Mouse (Mus musculus): ENCODE results near the gene 2210016L21Rik. TPM values are rescaled to one million over a fixed set of nuclear protein-coding genes. Genes with fewer than 3 reads are reported as not detected.

2210016L21Rik gene
- polyA plus RNA-seq, 1 experiment from 2014 or later = 50.7 TPM

GRCm38 (mm10) chr5:114972201-114972600 lies 30.2 kb downstream of the 2210016L21Rik start:
- no peak overlapping the region for H3K4me2 ChIP-seq (ENCODE audit: low read depth, low read length)
- no peak overlapping the region for H3K9ac ChIP-seq (replicated peaks; ENCODE audit: low read length)
- DNase-seq (ENCODE audit: low spot score) (no peak), ATAC-seq (replicated peaks; ENCODE audit: insufficient number of reproducible peaks, low FRiP score, low TSS enrichment, low read depth) (no peak)
- peaks cover 2% of the 10 kb centered on the region; the same call in 1 of the 2 replicates for H3K27me3 ChIP-seq (ENCODE audit: control insufficient read depth, insufficient read depth, low read length)
- H3K9me3 ChIP-seq (replicated peaks; ENCODE audit: control insufficient read depth, low read length) = no peaks in the 10 kb centered on the region
- no peak overlapping the region for H3K27ac ChIP-seq (replicated peaks; ENCODE audit: low read depth, low read length)
- no peaks in the 10 kb centered on the region for H3K36me3 ChIP-seq (replicated peaks; ENCODE audit: control insufficient read depth, insufficient read depth, low read depth, low read length)
- WGBS = 79% methylated on average over 9 of the region's 9 CpGs
- H3K4me3 ChIP-seq (ENCODE audit: low read depth, low read length) = no peak overlapping the region
- peaks cover 4% of the 10 kb centered on the region for H3K4me1 ChIP-seq (ENCODE audit: control insufficient read depth, insufficient read depth, low read length)

GRCm38 (mm10) chr5:114973131-114973530 lies 31.2 kb downstream of the 2210016L21Rik start:
- DNase-seq (ENCODE audit: low spot score) (no peak), ATAC-seq (replicated peaks; ENCODE audit: insufficient number of reproducible peaks, low FRiP score, low TSS enrichment, low read depth) (no peak)
- H3K27ac ChIP-seq (replicated peaks; ENCODE audit: low read depth, low read length) = no peak overlapping the region
- H3K4me1 ChIP-seq (ENCODE audit: control insufficient read depth, insufficient read depth, low read length) = peaks cover 4% of the 10 kb centered on the region
- H3K4me2 ChIP-seq (ENCODE audit: low read depth, low read length) = no peak overlapping the region
- no peaks in the 10 kb centered on the region for H3K36me3 ChIP-seq (replicated peaks; ENCODE audit: control insufficient read depth, insufficient read depth, low read depth, low read length)
- no peak overlapping the region for H3K4me3 ChIP-seq (ENCODE audit: low read depth, low read length)
- WGBS = 81% methylated on average over 8 of the region's 8 CpGs
- peaks cover 2% of the 10 kb centered on the region; the same call in 1 of the 2 replicates for H3K27me3 ChIP-seq (ENCODE audit: control insufficient read depth, insufficient read depth, low read length)
- H3K9ac ChIP-seq (replicated peaks; ENCODE audit: low read length) = no peak overlapping the region
- H3K9me3 ChIP-seq (replicated peaks; ENCODE audit: control insufficient read depth, low read length) = no peaks in the 10 kb centered on the region

- Histone ChIP-seq H3K27me3 (ENCODE audit: control insufficient read depth, insufficient read depth, low read length) (no peaks in the 10 kb centered on the region), H3K27ac (replicated peaks; ENCODE audit: low read depth, low read length) (no peak overlapping the region), H3K4me2 (ENCODE audit: low read depth, low read length) (no peak overlapping the region), H3K36me3 (replicated peaks; ENCODE audit: control insufficient read depth, insufficient read depth, low read depth, low read length) (no peaks in the 10 kb centered on the region), H3K9ac (replicated peaks; ENCODE audit: low read length) (no peak overlapping the region), H3K9me3 (replicated peaks; ENCODE audit: control insufficient read depth, low read length) (no peaks in the 10 kb centered on the region), H3K4me3 (ENCODE audit: low read depth, low read length) (no peak overlapping the region), H3K4me1 (ENCODE audit: control insufficient read depth, insufficient read depth, low read length) (no peaks in the 10 kb centered on the region)
- ATAC-seq (replicated peaks; ENCODE audit: insufficient number of reproducible peaks, low FRiP score, low TSS enrichment, low read depth) (no peak), DNase-seq (ENCODE audit: low spot score) (no peak)
Observed at GRCm38 (mm10) chr5:114976935-114977334, 35.0 kb downstream of the 2210016L21Rik start.

GRCm38 (mm10) chr5:114978473-114978872 lies 36.5 kb downstream of the 2210016L21Rik start:
- Histone ChIP-seq H3K36me3 (replicated peaks; ENCODE audit: control insufficient read depth, insufficient read depth, low read depth, low read length) (no peaks in the 10 kb centered on the region), H3K27ac (replicated peaks; ENCODE audit: low read depth, low read length) (no peak overlapping the region), H3K4me3 (ENCODE audit: low read depth, low read length) (no peak overlapping the region), H3K27me3 (ENCODE audit: control insufficient read depth, insufficient read depth, low read length) (no peaks in the 10 kb centered on the region), H3K4me1 (ENCODE audit: control insufficient read depth, insufficient read depth, low read length) (no peaks in the 10 kb centered on the region), H3K9me3 (replicated peaks; ENCODE audit: control insufficient read depth, low read length) (no peaks in the 10 kb centered on the region), H3K4me2 (ENCODE audit: low read depth, low read length) (no peak overlapping the region), H3K9ac (replicated peaks; ENCODE audit: low read length) (no peak overlapping the region)
- WGBS = 66% methylated on average over 11 of the region's 11 CpGs
- DNase-seq (ENCODE audit: low spot score) (no peak), ATAC-seq (replicated peaks; ENCODE audit: insufficient number of reproducible peaks, low FRiP score, low TSS enrichment, low read depth) (no peak)

GRCm38 (mm10) chr5:114978888-114979249 lies 36.9 kb downstream of the 2210016L21Rik start:
- 4% methylated on average over 6 of the region's 6 CpGs for WGBS
- no peaks in the 10 kb centered on the region for H3K36me3 ChIP-seq (replicated peaks; ENCODE audit: control insufficient read depth, insufficient read depth, low read depth, low read length)
- no peaks in the 10 kb centered on the region for H3K4me1 ChIP-seq (ENCODE audit: control insufficient read depth, insufficient read depth, low read length)
- DNase-seq (ENCODE audit: low spot score) (peak; percentile 67), ATAC-seq (replicated peaks; ENCODE audit: insufficient number of reproducible peaks, low FRiP score, low TSS enrichment, low read depth) (no peak)
- no peak overlapping the region for H3K4me3 ChIP-seq (ENCODE audit: low read depth, low read length)
- H3K9me3 ChIP-seq (replicated peaks; ENCODE audit: control insufficient read depth, low read length) = no peaks in the 10 kb centered on the region
- peak overlapping the region; percentile 63 for H3K4me2 ChIP-seq (ENCODE audit: low read depth, low read length)
- no peak overlapping the region for H3K9ac ChIP-seq (replicated peaks; ENCODE audit: low read length)
- no peaks in the 10 kb centered on the region for H3K27me3 ChIP-seq (ENCODE audit: control insufficient read depth, insufficient read depth, low read length)
- no peak overlapping the region for H3K27ac ChIP-seq (replicated peaks; ENCODE audit: low read depth, low read length)

- Histone ChIP-seq H3K9me3 (replicated peaks; ENCODE audit: control insufficient read depth, low read length) (no peaks in the 10 kb centered on the region), H3K27me3 (ENCODE audit: control insufficient read depth, insufficient read depth, low read length) (no peaks in the 10 kb centered on the region), H3K4me3 (ENCODE audit: low read depth, low read length) (peak overlapping the region; percentile 31), H3K4me1 (ENCODE audit: control insufficient read depth, insufficient read depth, low read length) (no peaks in the 10 kb centered on the region), H3K36me3 (replicated peaks; ENCODE audit: control insufficient read depth, insufficient read depth, low read depth, low read length) (no peaks in the 10 kb centered on the region), H3K9ac (replicated peaks; ENCODE audit: low read length) (no peak overlapping the region), H3K4me2 (ENCODE audit: low read depth, low read length) (peak overlapping the region; percentile 63), H3K27ac (replicated peaks; ENCODE audit: low read depth, low read length) (no peak overlapping the region)
- peak; percentile 50; the same call in 1 of the 2 replicates for ATAC-seq (replicated peaks; ENCODE audit: insufficient number of reproducible peaks, low FRiP score, low TSS enrichment, low read depth)
- peak; percentile 83 for DNase-seq (ENCODE audit: low spot score)
- 4% methylated on average over 32 of the region's 32 CpGs for WGBS
Observed at GRCm38 (mm10) chr5:114979250-114980121, 37.5 kb downstream of the 2210016L21Rik start.

GRCm38 (mm10) chr5:114980122-114980748 lies 38.3 kb downstream of the 2210016L21Rik start:
- no peak for DNase-seq (ENCODE audit: low spot score)

GRCm38 (mm10) chr5:114982001-114982400 lies 40.0 kb downstream of the 2210016L21Rik start:
- Histone ChIP-seq H3K9me3 (replicated peaks; ENCODE audit: control insufficient read depth, low read length) (no peaks in the 10 kb centered on the region), H3K4me2 (ENCODE audit: low read depth, low read length) (no peak overlapping the region), H3K27ac (replicated peaks; ENCODE audit: low read depth, low read length) (no peak overlapping the region), H3K27me3 (ENCODE audit: control insufficient read depth, insufficient read depth, low read length) (no peaks in the 10 kb centered on the region), H3K9ac (replicated peaks; ENCODE audit: low read length) (no peak overlapping the region), H3K36me3 (replicated peaks; ENCODE audit: control insufficient read depth, insufficient read depth, low read depth, low read length) (no peaks in the 10 kb centered on the region), H3K4me1 (ENCODE audit: control insufficient read depth, insufficient read depth, low read length) (no peaks in the 10 kb centered on the region), H3K4me3 (ENCODE audit: low read depth, low read length) (no peak overlapping the region)
- no peak for ATAC-seq (replicated peaks; ENCODE audit: insufficient number of reproducible peaks, low FRiP score, low TSS enrichment, low read depth)
- no peak for DNase-seq (ENCODE audit: low spot score)
- 46% methylated on average over 15 of the region's 15 CpGs for WGBS

More at GRCm38 (mm10) chr5:114980122-114980748, 38.3 kb downstream of the 2210016L21Rik start:
- WGBS = 22% methylated on average over 16 of the region's 16 CpGs
- Histone ChIP-seq H3K4me3 (ENCODE audit: low read depth, low read length) (peak overlapping the region; percentile 31), H3K9me3 (replicated peaks; ENCODE audit: control insufficient read depth, low read length) (no peaks in the 10 kb centered on the region), H3K27ac (replicated peaks; ENCODE audit: low read depth, low read length) (no peak overlapping the region), H3K4me2 (ENCODE audit: low read depth, low read length) (peak overlapping the region; percentile 63), H3K4me1 (ENCODE audit: control insufficient read depth, insufficient read depth, low read length) (no peaks in the 10 kb centered on the region), H3K27me3 (ENCODE audit: control insufficient read depth, insufficient read depth, low read length) (no peaks in the 10 kb centered on the region), H3K36me3 (replicated peaks; ENCODE audit: control insufficient read depth, insufficient read depth, low read depth, low read length) (no peaks in the 10 kb centered on the region), H3K9ac (replicated peaks; ENCODE audit: low read length) (peak overlapping the region; percentile 35)
- ATAC-seq (replicated peaks; ENCODE audit: insufficient number of reproducible peaks, low FRiP score, low TSS enrichment, low read depth) = 0 out of 2 replicates have a peak, but pooled peaks have one; percentile 15
